Mouse (Mus musculus): Measurements from ENCODE around the gene Cfap298. TPM values are rescaled to one million over a fixed set of nuclear protein-coding genes. Genes with fewer than 3 reads are reported as not detected.

Cfap298 gene
- total and polyA plus RNA-seq, 3 experiments = 28.7 to 70.5 (median 56.7) TPM

DNA sequence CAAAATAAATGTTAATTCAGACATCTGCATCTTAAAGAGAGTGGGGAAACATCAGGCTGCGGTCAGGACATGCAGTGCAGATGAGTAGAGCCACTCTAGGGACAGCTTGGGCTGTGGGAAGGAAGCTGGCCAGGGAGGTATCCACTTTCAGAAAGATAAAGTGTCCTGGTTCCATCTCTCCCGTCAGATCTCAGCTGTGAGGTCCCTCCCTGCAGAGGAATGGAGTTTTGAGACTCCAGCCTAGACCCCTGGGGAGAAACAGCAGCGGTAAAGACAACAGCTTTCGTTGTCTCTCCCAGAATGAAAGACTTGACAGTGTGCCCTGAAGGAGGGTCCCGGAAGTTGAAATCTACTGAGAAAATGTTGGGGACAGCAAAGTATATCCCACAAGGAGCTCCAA is 31.6 kb downstream of the Cfap298 start:
- H3K9me3 ChIP-seq (replicated peaks) = no peaks in the 10 kb centered on the region
- no peaks in the 10 kb centered on the region for H3K36me3 ChIP-seq (replicated peaks)
- ATAC-seq (ENCODE audit: extremely low read depth, insufficient number of reproducible peaks, low FRiP score, poor library complexity, severe bottlenecking) (no peak), DNase-seq (ENCODE audit: low spot score) (no peak)
- no peak overlapping the region for H3K4me3 ChIP-seq (ENCODE audit: low read depth, low read length)
- H3K4me1 ChIP-seq (ENCODE audit: insufficient read depth, low read depth, low read length) = no peaks in the 10 kb centered on the region
- TF ChIP-seq CTCF (IDR thresholded peaks at IDR 0.05; ENCODE audit: low read depth, low read length) (no peak), POLR2AphosphoS5 (IDR thresholded peaks at IDR 0.05; ENCODE audit: insufficient replicate concordance, low read depth, low read length) (no peak), GATA2 (IDR thresholded peaks at IDR 0.05; ENCODE audit: borderline replicate concordance, low read depth, low read length) (no peak), GATA1 (IDR thresholded peaks at IDR 0.05; ENCODE audit: borderline replicate concordance, low read length) (no peak), TAL1 (conservative IDR thresholded peaks at IDR 0.05; ENCODE audit: low read depth, low read length) (no peak)
- peaks cover 17% of the 10 kb centered on the region for H3K27me3 ChIP-seq (ENCODE audit: insufficient read depth, low read length)

DNA sequence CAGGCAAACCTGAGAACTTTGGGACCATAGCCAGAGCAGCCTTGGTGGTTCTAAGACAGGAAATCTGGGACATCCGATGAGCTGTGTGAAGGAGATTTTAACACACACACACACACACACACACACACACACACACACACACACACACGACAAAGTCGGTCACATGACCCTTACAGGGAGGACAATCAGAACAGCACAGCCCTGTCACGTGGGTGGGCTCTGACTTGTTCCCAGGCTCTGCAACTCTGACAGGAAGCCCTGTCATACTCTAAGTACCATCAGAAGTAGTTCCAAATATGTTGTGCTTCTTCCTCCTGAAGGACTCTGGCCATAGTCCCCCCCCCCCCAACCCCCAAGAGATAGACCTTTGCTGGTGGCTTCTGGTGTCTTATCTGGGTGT is 33.5 kb downstream of the Cfap298 start:
- H3K4me3 ChIP-seq (ENCODE audit: low read depth, low read length) = no peak overlapping the region
- no peaks in the 10 kb centered on the region for H3K36me3 ChIP-seq (replicated peaks)
- no peak for ATAC-seq (ENCODE audit: extremely low read depth, insufficient number of reproducible peaks, low FRiP score, poor library complexity, severe bottlenecking)
- H3K9me3 ChIP-seq (replicated peaks) = no peaks in the 10 kb centered on the region
- H3K27me3 ChIP-seq (ENCODE audit: insufficient read depth, low read length) = peaks cover 13% of the 10 kb centered on the region
- DNase-seq (ENCODE audit: low spot score) = no peak
- no peaks in the 10 kb centered on the region for H3K4me1 ChIP-seq (ENCODE audit: insufficient read depth, low read depth, low read length)
- no peak for TF ChIP-seq TAL1 (conservative IDR thresholded peaks at IDR 0.05; ENCODE audit: low read depth, low read length)
- TF ChIP-seq GATA2 (IDR thresholded peaks at IDR 0.05; ENCODE audit: borderline replicate concordance, low read depth, low read length) = no peak
- TF ChIP-seq POLR2AphosphoS5 (IDR thresholded peaks at IDR 0.05; ENCODE audit: insufficient replicate concordance, low read depth, low read length) = no peak
- no peak for TF ChIP-seq CTCF (IDR thresholded peaks at IDR 0.05; ENCODE audit: low read depth, low read length)
- no peak for TF ChIP-seq GATA1 (IDR thresholded peaks at IDR 0.05; ENCODE audit: borderline replicate concordance, low read length)

DNA sequence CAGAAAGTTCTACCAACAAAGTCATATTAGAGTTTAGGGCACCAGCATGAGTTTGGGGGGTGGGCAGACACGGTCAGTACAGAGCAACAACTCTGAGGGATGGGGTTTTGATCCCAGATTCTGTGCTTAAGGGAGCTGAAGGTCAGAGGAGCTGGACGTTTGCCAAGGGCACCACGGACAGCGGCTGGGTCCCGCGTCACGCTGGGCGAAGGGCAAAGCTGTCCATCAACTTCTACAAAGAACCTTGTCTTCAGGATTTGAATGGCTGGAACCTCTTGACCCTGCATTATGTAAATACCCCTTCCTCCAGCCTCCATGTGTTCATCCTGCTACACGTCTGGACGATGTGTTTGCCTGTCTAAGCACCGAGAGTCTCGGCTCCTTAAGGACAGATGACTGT is 35.4 kb downstream of the Cfap298 start:
- no peak for ATAC-seq (ENCODE audit: extremely low read depth, insufficient number of reproducible peaks, low FRiP score, poor library complexity, severe bottlenecking)
- no peak for DNase-seq (ENCODE audit: low spot score)
- H3K27me3 ChIP-seq (ENCODE audit: insufficient read depth, low read length) = peaks cover 14% of the 10 kb centered on the region
- no peaks in the 10 kb centered on the region for H3K9me3 ChIP-seq (replicated peaks)
- TF ChIP-seq TAL1 (conservative IDR thresholded peaks at IDR 0.05; ENCODE audit: low read depth, low read length) (no peak), GATA1 (IDR thresholded peaks at IDR 0.05; ENCODE audit: borderline replicate concordance, low read length) (no peak), POLR2AphosphoS5 (IDR thresholded peaks at IDR 0.05; ENCODE audit: insufficient replicate concordance, low read depth, low read length) (no peak), CTCF (IDR thresholded peaks at IDR 0.05; ENCODE audit: low read depth, low read length) (no peak), GATA2 (IDR thresholded peaks at IDR 0.05; ENCODE audit: borderline replicate concordance, low read depth, low read length) (no peak)
- H3K4me1 ChIP-seq (ENCODE audit: insufficient read depth, low read depth, low read length) = no peaks in the 10 kb centered on the region
- H3K36me3 ChIP-seq (replicated peaks) = no peaks in the 10 kb centered on the region
- no peak overlapping the region for H3K4me3 ChIP-seq (ENCODE audit: low read depth, low read length)

DNA sequence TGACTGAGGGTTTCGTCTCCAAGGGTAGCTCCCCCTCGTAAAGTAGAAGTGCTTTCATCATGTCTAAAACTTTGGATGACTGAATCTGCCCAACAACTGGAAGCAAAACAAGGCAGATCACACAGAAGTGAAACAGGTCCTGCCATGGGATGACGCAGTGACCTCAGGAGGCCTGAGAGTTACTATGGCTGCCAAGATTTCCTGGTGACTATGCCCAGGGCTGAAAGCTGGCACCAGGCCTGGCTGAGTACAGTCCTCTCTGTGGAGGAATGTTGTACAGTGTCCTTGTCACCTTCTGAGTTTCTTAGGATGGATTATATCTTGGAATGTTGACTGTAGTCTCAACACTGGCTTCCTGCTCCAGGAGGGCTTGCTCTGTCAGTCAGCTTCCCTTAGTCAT is 37.3 kb downstream of the Cfap298 start:
- no peak for TF ChIP-seq CTCF (IDR thresholded peaks at IDR 0.05; ENCODE audit: low read depth, low read length)
- no peak for TF ChIP-seq TAL1 (conservative IDR thresholded peaks at IDR 0.05; ENCODE audit: low read depth, low read length)
- TF ChIP-seq GATA1 (IDR thresholded peaks at IDR 0.05; ENCODE audit: borderline replicate concordance, low read length) = no peak
- no peak for TF ChIP-seq GATA2 (IDR thresholded peaks at IDR 0.05; ENCODE audit: borderline replicate concordance, low read depth, low read length)
- TF ChIP-seq POLR2AphosphoS5 (IDR thresholded peaks at IDR 0.05; ENCODE audit: insufficient replicate concordance, low read depth, low read length) = no peak

DNA sequence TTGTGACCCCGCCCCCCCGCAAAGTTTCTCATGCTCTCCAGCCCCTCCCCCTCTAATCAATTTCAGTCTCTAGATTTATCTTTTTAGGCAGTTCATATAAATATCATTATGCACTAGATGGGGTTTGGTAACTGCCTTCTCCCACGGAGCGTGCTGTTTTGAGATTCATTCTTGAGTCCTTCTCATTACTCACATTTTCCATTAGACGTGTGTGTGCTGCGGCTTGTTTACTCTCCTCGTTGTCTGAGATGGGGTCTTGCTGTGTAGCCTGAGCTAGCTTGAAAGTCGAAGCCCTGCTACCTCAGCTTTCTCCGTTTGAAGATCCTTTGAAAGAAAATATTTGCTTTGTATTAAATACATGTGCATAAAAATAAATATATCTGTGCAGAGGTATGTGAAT is 41.1 kb downstream of the Cfap298 start:
- DNase-seq (ENCODE audit: low spot score) (no peak), ATAC-seq (ENCODE audit: extremely low read depth, insufficient number of reproducible peaks, low FRiP score, poor library complexity, severe bottlenecking) (no peak)
- Histone ChIP-seq H3K9me3 (replicated peaks) (no peaks in the 10 kb centered on the region), H3K4me3 (ENCODE audit: low read depth, low read length) (no peak overlapping the region), H3K4me1 (ENCODE audit: insufficient read depth, low read depth, low read length) (no peaks in the 10 kb centered on the region), H3K36me3 (replicated peaks) (no peaks in the 10 kb centered on the region), H3K27me3 (ENCODE audit: insufficient read depth, low read length) (peaks cover 10% of the 10 kb centered on the region)
- TF ChIP-seq POLR2AphosphoS5 (IDR thresholded peaks at IDR 0.05; ENCODE audit: insufficient replicate concordance, low read depth, low read length) = no peak
- TF ChIP-seq GATA2 (IDR thresholded peaks at IDR 0.05; ENCODE audit: borderline replicate concordance, low read depth, low read length) = no peak
- TF ChIP-seq CTCF (IDR thresholded peaks at IDR 0.05; ENCODE audit: low read depth, low read length) = no peak
- TF ChIP-seq GATA1 (IDR thresholded peaks at IDR 0.05; ENCODE audit: borderline replicate concordance, low read length) = no peak
- no peak for TF ChIP-seq TAL1 (conservative IDR thresholded peaks at IDR 0.05; ENCODE audit: low read depth, low read length)

More for the DNA sequence above, 37.3 kb downstream of the Cfap298 start:
- Histone ChIP-seq H3K9me3 (replicated peaks) (no peaks in the 10 kb centered on the region), H3K27me3 (ENCODE audit: insufficient read depth, low read length) (peaks cover 10% of the 10 kb centered on the region), H3K36me3 (replicated peaks) (no peaks in the 10 kb centered on the region), H3K4me1 (ENCODE audit: insufficient read depth, low read depth, low read length) (no peaks in the 10 kb centered on the region), H3K4me3 (ENCODE audit: low read depth, low read length) (no peak overlapping the region)
- no peak for ATAC-seq (ENCODE audit: extremely low read depth, insufficient number of reproducible peaks, low FRiP score, poor library complexity, severe bottlenecking)
- no peak for DNase-seq (ENCODE audit: low spot score)

DNA sequence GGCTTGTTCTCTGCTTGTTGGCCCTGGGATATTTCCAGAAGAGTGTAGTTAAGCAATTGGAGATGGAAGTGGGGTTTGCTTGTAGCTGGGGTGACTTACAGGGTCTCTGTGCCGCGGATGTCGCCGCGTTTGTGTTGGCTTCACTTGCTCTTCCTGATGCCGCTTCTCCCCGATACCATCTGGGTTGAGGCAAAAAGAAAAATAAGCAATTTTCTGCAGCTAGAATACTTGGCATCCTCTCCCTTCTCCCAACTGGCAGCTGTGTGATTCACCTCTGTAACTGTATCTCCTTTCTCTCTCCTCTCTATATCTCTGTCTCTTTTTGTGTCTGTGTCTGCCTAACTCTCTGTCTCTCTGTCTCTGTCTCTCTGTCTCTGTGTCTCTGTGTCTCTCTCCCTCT is 41.9 kb downstream of the Cfap298 start:
- H3K9me3 ChIP-seq (replicated peaks) = no peaks in the 10 kb centered on the region
- no peak overlapping the region for H3K4me3 ChIP-seq (ENCODE audit: low read depth, low read length)
- DNase-seq (ENCODE audit: low spot score) = no peak
- H3K4me1 ChIP-seq (ENCODE audit: insufficient read depth, low read depth, low read length) = no peaks in the 10 kb centered on the region
- H3K27me3 ChIP-seq (ENCODE audit: insufficient read depth, low read length) = peaks cover 10% of the 10 kb centered on the region
- no peak for ATAC-seq (ENCODE audit: extremely low read depth, insufficient number of reproducible peaks, low FRiP score, poor library complexity, severe bottlenecking)
- H3K36me3 ChIP-seq (replicated peaks) = no peaks in the 10 kb centered on the region
- TF ChIP-seq GATA1 (IDR thresholded peaks at IDR 0.05; ENCODE audit: borderline replicate concordance, low read length) = no peak
- no peak for TF ChIP-seq TAL1 (conservative IDR thresholded peaks at IDR 0.05; ENCODE audit: low read depth, low read length)
- no peak for TF ChIP-seq CTCF (IDR thresholded peaks at IDR 0.05; ENCODE audit: low read depth, low read length)
- TF ChIP-seq POLR2AphosphoS5 (IDR thresholded peaks at IDR 0.05; ENCODE audit: insufficient replicate concordance, low read depth, low read length) = no peak
- no peak for TF ChIP-seq GATA2 (IDR thresholded peaks at IDR 0.05; ENCODE audit: borderline replicate concordance, low read depth, low read length)

Data from G1E (cell line).